Mouse (Mus musculus): ENCODE data around the gene Zkscan8. TPM values are rescaled to one million over a fixed set of nuclear protein-coding genes. Genes with fewer than 3 reads are reported as not detected.

Gene Zkscan8
- polyA plus RNA-seq (2012; rRNA removed) (12.9 and 16.2 TPM in 2 replicates), polyA plus RNA-seq (2014; fragmentation: Nextera tagmentation; extraction: Ambion mirVana) (8.8 and 10.0 TPM in 2 replicates)

GRCm38 (mm10) chr13:21530781-21531201, at the start of gene Zkscan8:
TSS of gene Zkscan8 (minus strand) at chr13:21531120.
- Histone ChIP-seq H3K9me3 (ENCODE audit: control insufficient read depth, low read length) (no peaks in the 10 kb centered on the region), H3K36me3 (ENCODE audit: control insufficient read depth, insufficient read depth, low read length) (peaks cover 8% of the 10 kb centered on the region; the same call in 1 of the 2 replicates), H3K27me3 (ENCODE audit: control insufficient read depth, insufficient read depth, low read length) (no peaks in the 10 kb centered on the region), H3K9ac (ENCODE audit: low read depth, low read length, severe bottlenecking) (peak within 1 kb of the TSS; percentile 99), H3K27ac (replicated peaks; ENCODE audit: low read depth, low read length) (peak within 1 kb of the TSS; percentile 97), H3K4me2 (replicated peaks; ENCODE audit: low read depth, low read length, severe bottlenecking) (peak within 1 kb of the TSS; percentile 54), H3K4me3 (replicated peaks; ENCODE audit: low read length) (peak within 1 kb of the TSS; percentile 88), H3K4me1 (ENCODE audit: control insufficient read depth, insufficient read depth, low read length) (0 out of 2 replicates have a peak, but pooled peaks cover 6% of the 10 kb centered on the region)
- WGBS, result under 1% methylated on average over 38 of the region's 39 CpGs
- TF ChIP-seq POLR2A (IDR thresholded peaks at IDR 0.05; ENCODE audit: borderline replicate concordance, extremely low read depth, insufficient read depth, insufficient read length), result 0 out of 2 replicates have a peak, but pooled peaks have one; percentile 63
- ATAC-seq (ENCODE audit: low FRiP score, low read depth) (peak; percentile 98), DNase-seq (ENCODE audit: low spot score) (peak; percentile 82)

DNA sequence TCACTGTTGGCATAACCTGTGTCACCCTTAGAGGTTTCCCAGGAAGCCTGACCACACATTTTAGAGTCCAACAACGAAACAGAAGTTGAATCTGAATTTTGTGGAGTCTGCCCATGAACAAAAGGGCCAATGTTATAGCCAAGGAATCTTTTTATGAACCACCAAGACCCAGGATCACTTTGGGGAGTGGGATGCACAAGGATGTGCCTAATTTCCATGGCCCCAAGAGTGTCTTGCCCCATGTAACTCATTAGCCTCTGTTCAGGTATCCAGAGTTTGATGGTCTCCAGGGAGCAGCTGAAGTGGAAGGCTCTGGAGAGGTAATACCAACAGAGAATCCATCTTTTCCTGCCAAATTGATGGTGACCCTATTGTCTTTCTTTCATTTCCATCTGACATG, 28.9 kb upstream of the Zkscan8 start, which contains the start of gene Olfr1535:
TSS of gene Olfr1535 (minus strand) at position 101 of the 400 bp plus-strand sequence.
- no peaks in the 10 kb centered on the region for H3K36me3 ChIP-seq (ENCODE audit: control insufficient read depth, insufficient read depth, low read length)
- no peaks in the 10 kb centered on the region for H3K4me1 ChIP-seq (ENCODE audit: control insufficient read depth, insufficient read depth, low read length)
- no peak for TF ChIP-seq POLR2A (IDR thresholded peaks at IDR 0.05; ENCODE audit: borderline replicate concordance, extremely low read depth, insufficient read depth, insufficient read length)
- DNase-seq (ENCODE audit: low spot score) (no peak), ATAC-seq (ENCODE audit: low FRiP score, low read depth) (no peak)
- no peak within 1 kb of the TSS for H3K4me2 ChIP-seq (replicated peaks; ENCODE audit: low read depth, low read length, severe bottlenecking)
- no peak within 1 kb of the TSS for H3K4me3 ChIP-seq (replicated peaks; ENCODE audit: low read length)
- WGBS, result 59% methylated on average over 1 of the region's 1 CpGs
- H3K9ac ChIP-seq (ENCODE audit: low read depth, low read length, severe bottlenecking), result no peak within 1 kb of the TSS
- H3K9me3 ChIP-seq (ENCODE audit: control insufficient read depth, low read length), result no peaks in the 10 kb centered on the region
- no peak within 1 kb of the TSS for H3K27ac ChIP-seq (replicated peaks; ENCODE audit: low read depth, low read length)
- H3K27me3 ChIP-seq (ENCODE audit: control insufficient read depth, insufficient read depth, low read length), result no peaks in the 10 kb centered on the region

- DNase-seq (ENCODE audit: low spot score) (peak; percentile 3), ATAC-seq (ENCODE audit: low FRiP score, low read depth) (no peak)
- H3K4me3 ChIP-seq (replicated peaks; ENCODE audit: low read length), result no peak overlapping the region
- no peaks in the 10 kb centered on the region for H3K9me3 ChIP-seq (ENCODE audit: control insufficient read depth, low read length)
- no peak overlapping the region for H3K27ac ChIP-seq (replicated peaks; ENCODE audit: low read depth, low read length)
- H3K9ac ChIP-seq (ENCODE audit: low read depth, low read length, severe bottlenecking), result no peak overlapping the region
- H3K4me1 ChIP-seq (ENCODE audit: control insufficient read depth, insufficient read depth, low read length), result no peaks in the 10 kb centered on the region
- 58% methylated on average over 3 of the region's 3 CpGs for WGBS
- no peaks in the 10 kb centered on the region for H3K36me3 ChIP-seq (ENCODE audit: control insufficient read depth, insufficient read depth, low read length)
- H3K27me3 ChIP-seq (ENCODE audit: control insufficient read depth, insufficient read depth, low read length), result no peaks in the 10 kb centered on the region
- no peak overlapping the region for H3K4me2 ChIP-seq (replicated peaks; ENCODE audit: low read depth, low read length, severe bottlenecking)
- TF ChIP-seq POLR2A (IDR thresholded peaks at IDR 0.05; ENCODE audit: borderline replicate concordance, extremely low read depth, insufficient read depth, insufficient read length), result no peak
These were observed 19.6 kb upstream of the Zkscan8 start for GRCm38 (mm10) chr13:21550416-21551110.

DNA sequence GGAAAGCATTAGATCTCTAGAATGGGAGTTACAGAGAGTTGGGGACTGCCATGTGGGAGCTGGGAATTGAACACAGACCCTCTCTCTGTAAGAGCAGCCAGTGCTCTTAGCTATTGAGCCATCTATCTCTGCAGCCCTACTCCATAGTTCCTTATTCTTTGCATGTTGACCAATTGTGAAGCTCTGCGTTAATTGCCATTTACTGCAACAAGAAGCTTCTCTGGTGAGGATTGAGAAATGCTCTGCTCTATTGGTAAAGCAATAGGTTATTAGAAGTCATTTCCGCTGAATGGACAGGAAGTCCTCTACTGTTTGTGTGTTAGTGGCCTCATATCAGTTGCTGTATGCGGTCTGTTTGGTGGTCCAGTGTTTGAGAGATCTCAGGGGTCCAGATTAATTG, 18.6 kb upstream of the Zkscan8 start:
- 96% methylated on average over 3 of the region's 3 CpGs for WGBS

GRCm38 (mm10) chr13:21542708-21543107, 11.8 kb upstream of the Zkscan8 start, which contains the start of gene Olfr1366:
TSS of gene Olfr1366 (minus strand) at chr13:21542808.
- Histone ChIP-seq H3K9ac (ENCODE audit: low read depth, low read length, severe bottlenecking) (no peak within 1 kb of the TSS), H3K9me3 (ENCODE audit: control insufficient read depth, low read length) (no peaks in the 10 kb centered on the region)
- no peak for ATAC-seq (ENCODE audit: low FRiP score, low read depth)

More for the DNA sequence above, 18.6 kb upstream of the Zkscan8 start:
- no peak overlapping the region for H3K27ac ChIP-seq (replicated peaks; ENCODE audit: low read depth, low read length)
- H3K4me1 ChIP-seq (ENCODE audit: control insufficient read depth, insufficient read depth, low read length), result no peaks in the 10 kb centered on the region
- H3K27me3 ChIP-seq (ENCODE audit: control insufficient read depth, insufficient read depth, low read length), result no peaks in the 10 kb centered on the region
- H3K4me2 ChIP-seq (replicated peaks; ENCODE audit: low read depth, low read length, severe bottlenecking), result no peak overlapping the region
- no peaks in the 10 kb centered on the region for H3K36me3 ChIP-seq (ENCODE audit: control insufficient read depth, insufficient read depth, low read length)
- DNase-seq (ENCODE audit: low spot score) (no peak), ATAC-seq (ENCODE audit: low FRiP score, low read depth) (no peak)
- TF ChIP-seq POLR2A (IDR thresholded peaks at IDR 0.05; ENCODE audit: borderline replicate concordance, extremely low read depth, insufficient read depth, insufficient read length), result no peak
- H3K9ac ChIP-seq (ENCODE audit: low read depth, low read length, severe bottlenecking), result no peak overlapping the region
- H3K4me3 ChIP-seq (replicated peaks; ENCODE audit: low read length), result no peak overlapping the region
- no peaks in the 10 kb centered on the region for H3K9me3 ChIP-seq (ENCODE audit: control insufficient read depth, low read length)

More at GRCm38 (mm10) chr13:21542708-21543107, 11.8 kb upstream of the Zkscan8 start, which contains the start of gene Olfr1366:
- no peaks in the 10 kb centered on the region for H3K36me3 ChIP-seq (ENCODE audit: control insufficient read depth, insufficient read depth, low read length)
- H3K4me3 ChIP-seq (replicated peaks; ENCODE audit: low read length), result no peak within 1 kb of the TSS
- no peaks in the 10 kb centered on the region for H3K27me3 ChIP-seq (ENCODE audit: control insufficient read depth, insufficient read depth, low read length)
- H3K4me1 ChIP-seq (ENCODE audit: control insufficient read depth, insufficient read depth, low read length), result no peaks in the 10 kb centered on the region
- TF ChIP-seq POLR2A (IDR thresholded peaks at IDR 0.05; ENCODE audit: borderline replicate concordance, extremely low read depth, insufficient read depth, insufficient read length), result no peak
- H3K27ac ChIP-seq (replicated peaks; ENCODE audit: low read depth, low read length), result no peak within 1 kb of the TSS
- no peak for DNase-seq (ENCODE audit: low spot score)
- no peak within 1 kb of the TSS for H3K4me2 ChIP-seq (replicated peaks; ENCODE audit: low read depth, low read length, severe bottlenecking)
- WGBS, result 71% methylated on average over 1 of the region's 1 CpGs
